Mouse (Mus musculus): ENCODE results near the gene Fis1.

DNA sequence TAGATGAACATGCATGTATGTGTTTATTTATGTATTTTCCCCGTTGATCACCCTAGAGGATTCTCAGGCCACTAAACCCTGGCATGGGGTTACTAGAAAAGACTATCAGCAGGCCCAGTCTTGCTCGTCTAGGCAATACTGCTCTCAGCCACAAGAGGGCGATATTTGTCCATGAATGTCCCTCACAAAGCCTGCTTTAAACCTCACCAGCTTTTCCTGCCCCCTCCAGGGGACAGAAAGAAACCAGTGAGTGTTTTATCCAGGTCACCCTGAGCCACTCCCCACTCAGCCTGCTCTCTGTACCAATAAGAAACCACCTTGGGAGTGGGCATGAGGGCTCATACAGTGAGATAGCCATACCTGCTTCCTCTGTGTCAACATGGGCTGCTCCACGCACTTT is 24.0 kb upstream of the Fis1 start:
- peak; percentile 95 for TF ChIP-seq CTCF (IDR thresholded peaks at IDR 0.05)
- TF ChIP-seq EP300 (IDR thresholded peaks at IDR 0.05; ENCODE audit: insufficient read depth, low read depth, low read length), result peak; percentile 91
- TF ChIP-seq POLR2A (IDR thresholded peaks at IDR 0.05; ENCODE audit: insufficient read depth, low read depth, low read length), result no peak
